Mouse (Mus musculus) neural tube, embryonic 14.5 days (tissue): Measurements from ENCODE around the gene Eif4g3. TPM values are rescaled to one million over a fixed set of nuclear protein-coding genes. Genes with fewer than 3 reads are reported as not detected.
A peak's percentile ranks its signal among the peaks of the same experiment; 100 is the strongest.
"Not testable (repeated sequence)": the region's sequence is repeated elsewhere in the genome, so short reads cannot be mapped to it uniquely, and the experiment has no call there.

Source experiments
- ATAC-seq: fragments of 200-750 bp; cut with Nextera tagmentation; 2 replicates; pipeline ENCODE4 v1.8.0; 2017; ENCODE audit warnings: low read depth, mild to moderate bottlenecking, moderate TSS enrichment, moderate library complexity
- H3K27ac ChIP-seq: fragments of 300-500 bp; sonication (generic); 2 replicates; pipeline ENCODE4 v1.5.1; 2014; ENCODE audit warnings: low read depth, mild to moderate bottlenecking, control low read depth, low read length, moderate library complexity, mixed read lengths
- H3K27me3 ChIP-seq: fragments of 300-500 bp; sonication (generic); 2 replicates; pipeline ENCODE4 v1.6.1; 2014; ENCODE audit warnings: low read length; ENCODE audit not compliant: control insufficient read depth, insufficient read depth
- H3K36me3 ChIP-seq: fragments of 300-500 bp; sonication (generic); 2 replicates; pipeline ENCODE4 v1.6.1; 2014; ENCODE audit warnings: low read length, mixed read lengths; ENCODE audit not compliant: control insufficient read depth, insufficient read depth
- H3K4me1 ChIP-seq: fragments of 300-500 bp; sonication (generic); 2 replicates; pipeline ENCODE4 v1.6.1; 2014; ENCODE audit warnings: low read length; ENCODE audit not compliant: control insufficient read depth, insufficient read depth
- H3K4me2 ChIP-seq: fragments of 300-500 bp; sonication (generic); 2 replicates; pipeline ENCODE4 v1.6.1; 2014; ENCODE audit warnings: mild to moderate bottlenecking, low read depth, low read length, control low read depth
- H3K4me3 ChIP-seq: fragments of 300-500 bp; sonication (generic); 2 replicates; pipeline ENCODE4 v1.5.1; 2014; ENCODE audit warnings: low read depth, low read length, control low read depth, mixed read lengths
- H3K9ac ChIP-seq: fragments of 300-500 bp; sonication (generic); replicated peaks from 2 replicates; pipeline ENCODE4 v1.6.1; 2014; ENCODE audit warnings: low read depth, mild to moderate bottlenecking, control low read depth, low read length, mixed read lengths
- H3K9me3 ChIP-seq: fragments of 300-500 bp; sonication (generic); 2 replicates; pipeline ENCODE4 v1.6.1; 2016; ENCODE audit warnings: low read length; ENCODE audit not compliant: control insufficient read depth
- WGBS: fragments of 180-500 bp; shearing (Covaris S2); extraction: QIAGEN DNeasy Blood & Tissue Kit; methylation state at CpG from one replicate; pipeline ENCODE4 v1.1.7; 2014; 5-methylcytosine and 5-hydroxymethylcytosine counted together
- polyA plus RNA-seq: library from polyadenylated mRNA; unstranded; fragments of >200 nt; fragmentation: Nextera tagmentation; extraction: Ambion mirVana; gene quantifications from 2 replicates; pipeline ENCODE4 v1.2.1, GENCODE M21; 2014

The Eif4g3 gene
- polyA plus RNA-seq, 1 experiment from 2014 or later, result 71.4 TPM

DNA sequence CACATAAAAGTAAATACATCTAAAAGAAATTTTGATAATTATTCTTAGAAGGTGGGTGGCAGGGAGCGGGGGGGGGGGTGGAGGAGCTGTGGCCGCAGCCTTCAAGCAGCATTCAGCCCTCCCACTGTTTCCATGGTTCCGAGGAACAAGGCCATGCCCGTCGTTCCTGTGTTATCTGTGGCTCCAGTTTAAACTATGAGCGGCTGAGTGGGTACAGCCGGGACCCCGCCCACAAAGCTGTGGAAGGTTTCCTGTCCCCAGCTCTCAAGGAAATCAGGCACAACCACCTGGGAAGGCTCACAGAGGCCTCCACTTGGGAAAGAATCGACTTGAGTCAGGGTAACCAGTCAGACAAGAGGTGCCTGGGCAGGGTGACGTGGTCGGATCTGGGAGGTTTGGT is 32.1 kb upstream of the Eif4g3 start:
- Histone ChIP-seq H3K36me3 (peaks cover 38% of the 10 kb centered on the region), H3K9me3 (no peaks in the 10 kb centered on the region), H3K27ac (no peak overlapping the region), H3K4me1 (no peaks in the 10 kb centered on the region), H3K9ac (no peak overlapping the region), H3K27me3 (no peaks in the 10 kb centered on the region), H3K4me3 (no peak overlapping the region), H3K4me2 (no peak overlapping the region)
- 86% methylated on average over 11 of the region's 11 CpGs for WGBS
- no peak for ATAC-seq

DNA sequence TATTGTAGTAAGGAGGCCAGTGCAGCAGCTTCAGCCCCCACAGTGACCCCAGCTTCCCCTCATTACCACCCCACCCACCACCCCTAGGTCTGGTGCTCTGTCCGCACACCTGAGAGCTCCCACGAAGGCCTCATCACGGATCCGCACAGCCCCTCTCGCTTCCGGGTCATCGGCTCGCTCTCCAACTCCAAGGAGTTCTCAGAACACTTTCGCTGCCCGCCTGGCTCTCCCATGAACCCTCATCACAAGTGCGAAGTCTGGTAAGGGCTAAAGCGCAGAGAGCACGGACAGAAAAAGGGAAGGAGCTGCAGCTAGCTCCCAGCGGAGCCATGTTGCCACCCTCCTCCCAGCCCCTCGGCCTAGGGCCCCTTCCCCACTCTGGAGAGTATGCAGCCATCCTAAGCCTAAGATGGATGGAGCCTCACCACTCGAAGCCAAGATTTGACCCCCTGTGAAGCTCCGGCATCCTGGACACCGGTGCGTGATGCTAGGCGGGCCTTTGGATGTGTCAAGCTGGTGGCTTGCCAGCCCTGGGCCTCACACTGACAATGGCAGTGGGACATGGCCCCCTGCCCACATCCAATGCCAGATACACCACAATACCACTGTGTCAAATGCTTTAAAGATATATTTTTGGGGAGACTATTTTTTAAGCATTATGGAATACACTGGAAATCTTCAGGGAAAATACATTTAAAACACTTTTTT is 30.0 kb upstream of the Eif4g3 start:
- 84% methylated on average over 20 of the region's 20 CpGs for WGBS
- Histone ChIP-seq H3K4me3 (no peak overlapping the region), H3K27ac (no peak overlapping the region), H3K27me3 (no peaks in the 10 kb centered on the region), H3K4me2 (no peak overlapping the region), H3K4me1 (no peaks in the 10 kb centered on the region), H3K9ac (no peak overlapping the region), H3K9me3 (no peaks in the 10 kb centered on the region), H3K36me3 (peaks cover 38% of the 10 kb centered on the region; the same call in 1 of the 2 replicates)
- no peak for ATAC-seq

DNA sequence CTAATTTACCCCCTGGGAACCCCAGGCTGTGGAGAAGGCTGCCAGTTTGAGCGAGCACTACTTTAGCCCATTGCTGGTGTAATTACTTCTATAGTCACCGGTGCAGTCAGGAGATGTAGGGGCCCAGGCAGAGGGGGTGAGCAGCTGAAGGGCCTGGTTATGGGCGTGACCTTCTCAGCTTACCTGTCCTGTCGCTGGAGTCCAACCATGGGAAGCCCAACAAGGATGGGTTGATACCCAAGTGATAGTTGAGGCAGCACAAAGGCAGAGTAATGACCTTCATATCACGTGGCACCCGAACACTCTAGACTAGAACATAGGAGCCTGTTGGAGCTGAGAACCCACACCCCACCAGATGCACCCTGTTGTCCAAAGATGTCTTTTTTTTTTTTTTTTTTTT is 29.4 kb upstream of the Eif4g3 start:
- Histone ChIP-seq H3K4me1 (no peaks in the 10 kb centered on the region), H3K36me3 (peaks cover 33% of the 10 kb centered on the region; the same call in 1 of the 2 replicates), H3K27me3 (no peaks in the 10 kb centered on the region), H3K27ac (no peak overlapping the region), H3K9me3 (no peaks in the 10 kb centered on the region), H3K9ac (no peak overlapping the region), H3K4me2 (no peak overlapping the region), H3K4me3 (no peak overlapping the region)
- WGBS, result 84% methylated on average over 6 of the region's 6 CpGs
- no peak for ATAC-seq

DNA sequence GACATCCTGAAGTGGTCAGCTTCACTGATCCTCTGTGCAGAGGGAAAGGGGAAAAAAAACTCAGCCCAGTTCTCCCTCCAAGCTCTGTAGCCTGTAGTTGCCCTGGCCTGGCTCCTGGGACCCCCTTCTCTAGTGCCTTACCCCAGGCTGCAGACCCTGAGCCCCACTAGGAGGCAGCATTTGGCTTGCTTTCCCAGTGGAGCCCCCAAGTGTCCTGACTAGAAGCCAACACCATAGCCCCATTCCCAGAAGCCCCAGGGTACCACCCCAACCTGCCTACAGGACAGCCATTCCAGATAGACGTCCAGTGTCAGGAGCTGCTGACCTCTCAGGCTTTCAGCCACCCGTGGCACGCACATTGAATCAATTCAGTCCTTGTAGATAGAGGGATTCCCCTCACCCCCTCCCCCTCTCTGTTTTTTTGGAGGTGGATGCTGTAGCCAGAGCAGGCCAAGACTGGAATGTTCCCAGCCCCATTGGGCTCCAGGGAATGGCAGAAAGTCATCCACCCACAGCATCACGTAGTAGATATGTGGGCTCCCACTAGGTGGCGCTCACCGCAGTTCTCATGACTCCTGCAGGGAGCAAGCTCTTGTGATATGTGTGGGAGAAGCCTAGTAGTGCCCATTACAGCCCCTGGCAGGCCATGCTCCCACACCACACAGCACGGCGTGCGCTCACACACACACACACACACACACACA is 28.8 kb upstream of the Eif4g3 start:
- Histone ChIP-seq H3K9ac (no peak overlapping the region), H3K9me3 (no peaks in the 10 kb centered on the region), H3K4me1 (no peaks in the 10 kb centered on the region), H3K4me2 (no peak overlapping the region), H3K36me3 (peaks cover 31% of the 10 kb centered on the region; the same call in 1 of the 2 replicates), H3K27me3 (no peaks in the 10 kb centered on the region), H3K4me3 (no peak overlapping the region), H3K27ac (no peak overlapping the region)
- ATAC-seq, result peak; percentile 36; the same call in 1 of the 2 replicates
- WGBS, result 57% methylated on average over 9 of the region's 9 CpGs

DNA sequence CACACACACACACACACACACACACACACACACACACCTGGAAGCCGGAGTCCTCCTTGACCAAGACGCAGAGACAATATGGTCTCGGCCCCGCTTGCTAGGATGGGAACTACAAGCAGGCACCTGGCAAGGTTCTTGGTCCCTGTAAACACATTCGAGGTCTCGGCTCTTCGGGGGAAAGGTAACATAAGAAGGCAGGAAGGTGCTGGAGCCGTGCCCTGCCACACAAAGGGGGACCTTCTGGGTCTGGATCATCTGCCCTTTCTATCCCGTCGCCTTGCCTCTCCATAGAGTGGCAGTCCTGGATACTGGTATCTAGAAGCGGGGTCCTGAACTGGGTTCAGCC is 28.3 kb upstream of the Eif4g3 start:
- Histone ChIP-seq H3K4me3 (no peak overlapping the region), H3K4me1 (no peaks in the 10 kb centered on the region), H3K9ac (no peak overlapping the region), H3K27ac (no peak overlapping the region), H3K27me3 (no peaks in the 10 kb centered on the region), H3K9me3 (no peaks in the 10 kb centered on the region), H3K4me2 (no peak overlapping the region), H3K36me3 (peaks cover 25% of the 10 kb centered on the region; the same call in 1 of the 2 replicates)
- no peak for ATAC-seq
- WGBS, result 96% methylated on average over 11 of the region's 11 CpGs

DNA sequence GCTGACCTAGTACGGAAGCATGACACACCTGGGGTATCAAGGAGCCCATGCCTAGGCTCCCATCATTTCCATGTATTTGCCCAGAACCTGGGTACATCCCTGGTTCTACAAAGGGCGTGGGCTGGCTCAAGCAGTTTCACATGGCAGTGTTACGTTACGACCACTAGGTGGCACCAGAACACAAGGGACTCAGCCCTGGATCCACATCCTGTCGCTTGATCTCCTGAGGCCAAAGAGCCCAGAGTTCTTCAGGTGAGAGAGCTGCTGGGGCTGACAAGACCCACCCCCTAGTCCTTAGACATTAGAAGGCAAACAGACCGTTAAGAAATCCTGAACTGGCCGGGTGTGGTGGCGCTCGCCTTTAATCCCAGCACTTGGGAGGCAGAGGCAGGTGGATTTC is 24.6 kb upstream of the Eif4g3 start:
- H3K27ac ChIP-seq, result no peak overlapping the region
- WGBS, result 8% methylated on average over 9 of the region's 9 CpGs
- no peak overlapping the region for H3K9ac ChIP-seq
- H3K4me2 ChIP-seq, result no peak overlapping the region
- H3K36me3 ChIP-seq, result no peaks in the 10 kb centered on the region
- no peaks in the 10 kb centered on the region for H3K4me1 ChIP-seq
- no peak overlapping the region for H3K4me3 ChIP-seq
- ATAC-seq, result peak; percentile 44
- H3K27me3 ChIP-seq, result no peaks in the 10 kb centered on the region
- no peaks in the 10 kb centered on the region for H3K9me3 ChIP-seq

DNA sequence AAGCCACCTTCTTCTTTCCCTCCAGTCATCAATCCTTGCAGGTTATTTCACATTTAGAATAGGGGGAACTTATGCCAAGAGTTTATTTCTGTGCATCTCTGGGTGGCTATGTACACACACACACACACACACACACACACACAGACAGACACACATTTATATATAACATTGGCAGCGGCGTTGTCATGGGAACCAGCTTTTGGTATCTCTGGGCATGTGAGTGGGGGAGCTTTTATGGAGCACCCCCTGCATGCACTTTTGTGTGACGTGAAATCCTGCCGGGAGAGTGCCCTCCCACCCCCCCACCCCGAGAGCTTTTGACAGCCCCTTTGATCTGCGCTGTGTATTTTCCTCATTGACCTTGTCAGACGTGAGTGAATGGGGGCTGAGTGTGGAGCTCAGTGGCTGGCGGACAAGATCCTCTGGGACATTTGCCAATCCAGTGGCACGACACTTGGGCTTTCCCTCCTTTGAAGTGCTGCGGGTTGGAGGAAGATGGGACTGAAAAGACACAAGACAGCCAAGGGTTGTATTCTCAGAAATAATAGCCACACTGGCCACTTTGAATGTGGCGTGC is 22.1 kb upstream of the Eif4g3 start:
- no CpG with 5 or more reads among the region's 11 CpGs for WGBS
- not testable (repeated sequence) for H3K9me3 ChIP-seq, H3K4me2 ChIP-seq, H3K27ac ChIP-seq, H3K36me3 ChIP-seq, H3K4me1 ChIP-seq, H3K4me3 ChIP-seq, H3K9ac ChIP-seq, H3K27me3 ChIP-seq
- ATAC-seq, result peak; percentile 36; the same call in 1 of the 2 replicates

DNA sequence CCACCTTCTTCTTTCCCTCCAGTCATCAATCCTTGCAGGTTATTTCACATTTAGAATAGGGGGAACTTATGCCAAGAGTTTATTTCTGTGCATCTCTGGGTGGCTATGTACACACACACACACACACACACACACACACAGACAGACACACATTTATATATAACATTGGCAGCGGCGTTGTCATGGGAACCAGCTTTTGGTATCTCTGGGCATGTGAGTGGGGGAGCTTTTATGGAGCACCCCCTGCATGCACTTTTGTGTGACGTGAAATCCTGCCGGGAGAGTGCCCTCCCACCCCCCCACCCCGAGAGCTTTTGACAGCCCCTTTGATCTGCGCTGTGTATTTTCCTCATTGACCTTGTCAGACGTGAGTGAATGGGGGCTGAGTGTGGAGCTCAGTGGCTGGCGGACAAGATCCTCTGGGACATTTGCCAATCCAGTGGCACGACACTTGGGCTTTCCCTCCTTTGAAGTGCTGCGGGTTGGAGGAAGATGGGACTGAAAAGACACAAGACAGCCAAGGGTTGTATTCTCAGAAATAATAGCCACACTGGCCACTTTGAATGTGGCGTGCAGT is 17.9 kb upstream of the Eif4g3 start:
- 0 out of 2 replicates have a peak, but pooled peaks have one; percentile 39 for ATAC-seq
- not testable (repeated sequence) for H3K4me2 ChIP-seq, H3K4me1 ChIP-seq, H3K9me3 ChIP-seq, H3K36me3 ChIP-seq, H3K4me3 ChIP-seq, H3K9ac ChIP-seq, H3K27ac ChIP-seq, H3K27me3 ChIP-seq
- no CpG with 5 or more reads among the region's 11 CpGs for WGBS
